Mouse (Mus musculus): ENCODE data around the gene Ache. TPM values are rescaled to one million over a fixed set of nuclear protein-coding genes. Genes with fewer than 3 reads are reported as not detected.

The Ache gene
- polyA plus RNA-seq, 1 experiment from 2014 or later, result 10.8 TPM

DNA sequence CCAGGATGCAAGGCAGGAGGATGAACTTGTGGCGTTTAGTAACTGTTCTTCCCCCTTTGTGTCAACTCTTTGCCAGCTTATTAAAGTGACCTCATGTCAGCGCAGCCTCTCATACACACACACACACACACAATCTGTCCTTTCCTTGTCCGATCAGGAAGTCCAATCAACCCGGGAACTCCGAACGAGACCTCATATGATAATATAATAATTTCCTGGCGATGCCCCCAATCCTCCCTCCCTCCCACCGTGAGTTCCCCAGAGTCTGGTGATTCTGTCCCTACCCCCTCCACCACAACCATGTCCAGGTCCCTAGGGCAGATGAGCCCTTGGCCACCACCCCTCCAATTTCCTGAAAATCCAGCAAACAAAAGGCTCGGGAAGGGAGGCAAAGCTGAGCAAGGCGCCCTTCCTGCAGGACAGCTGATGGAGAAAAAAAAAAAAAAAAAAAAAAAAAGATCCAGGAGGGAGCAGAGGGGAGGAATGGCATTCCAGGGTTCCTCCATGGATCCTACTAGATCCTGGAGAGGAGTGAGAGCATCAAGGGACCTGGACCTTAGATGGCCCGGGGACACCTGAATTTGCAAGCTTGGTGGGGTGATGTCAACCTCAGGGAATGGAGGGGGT is 51.5 kb downstream of the Ache start:
- WGBS, result 2% methylated on average over 11 of the region's 11 CpGs
- H3K27me3 ChIP-seq (ENCODE audit: control insufficient read depth, insufficient read depth, low read length), result no peaks in the 10 kb centered on the region

GRCm38 (mm10) chr5:137339290-137339979 is 52.1 kb downstream of the Ache start:
- peak; percentile 32 for ATAC-seq (ENCODE audit: insufficient read depth, low FRiP score)
- H3K4me2 ChIP-seq (ENCODE audit: low read depth, low read length), result peak overlapping the region; percentile 79
- peaks cover 19% of the 10 kb centered on the region for H3K4me1 ChIP-seq (ENCODE audit: control insufficient read depth, insufficient read depth, low read length)
- H3K9me3 ChIP-seq (replicated peaks; ENCODE audit: control insufficient read depth, low read length), result no peaks in the 10 kb centered on the region
- no peaks in the 10 kb centered on the region for H3K27me3 ChIP-seq (ENCODE audit: control insufficient read depth, insufficient read depth, low read length)
- peak overlapping the region; percentile 51 for H3K4me3 ChIP-seq (replicated peaks; ENCODE audit: low read length)
- no peaks in the 10 kb centered on the region for H3K36me3 ChIP-seq (ENCODE audit: control insufficient read depth, insufficient read depth, low read length)
- peak overlapping the region; percentile 90 for H3K27ac ChIP-seq (ENCODE audit: low read length)
- 12% methylated on average over 22 of the region's 22 CpGs for WGBS
- H3K9ac ChIP-seq (ENCODE audit: low read length), result peak overlapping the region; percentile 77

More for the DNA sequence above, 51.5 kb downstream of the Ache start:
- H3K9ac ChIP-seq (ENCODE audit: low read length), result peak overlapping the region; percentile 77
- peak overlapping the region; percentile 51 for H3K4me3 ChIP-seq (replicated peaks; ENCODE audit: low read length)
- H3K27ac ChIP-seq (ENCODE audit: low read length), result peak overlapping the region; percentile 90
- ATAC-seq (ENCODE audit: insufficient read depth, low FRiP score), result peak; percentile 15; the same call in 1 of the 2 replicates
- H3K9me3 ChIP-seq (replicated peaks; ENCODE audit: control insufficient read depth, low read length), result no peaks in the 10 kb centered on the region
- no peaks in the 10 kb centered on the region for H3K36me3 ChIP-seq (ENCODE audit: control insufficient read depth, insufficient read depth, low read length)
- H3K4me1 ChIP-seq (ENCODE audit: control insufficient read depth, insufficient read depth, low read length), result peaks cover 19% of the 10 kb centered on the region
- peak overlapping the region; percentile 79 for H3K4me2 ChIP-seq (ENCODE audit: low read depth, low read length)

GRCm38 (mm10) chr5:137340222-137340621 is 52.9 kb downstream of the Ache start:
- no peaks in the 10 kb centered on the region for H3K36me3 ChIP-seq (ENCODE audit: control insufficient read depth, insufficient read depth, low read length)
- H3K4me2 ChIP-seq (ENCODE audit: low read depth, low read length), result no peak overlapping the region
- no peak overlapping the region for H3K4me3 ChIP-seq (replicated peaks; ENCODE audit: low read length)
- no peak overlapping the region for H3K9ac ChIP-seq (ENCODE audit: low read length)
- no peaks in the 10 kb centered on the region for H3K9me3 ChIP-seq (replicated peaks; ENCODE audit: control insufficient read depth, low read length)
- H3K4me1 ChIP-seq (ENCODE audit: control insufficient read depth, insufficient read depth, low read length), result peaks cover 19% of the 10 kb centered on the region
- no peaks in the 10 kb centered on the region for H3K27me3 ChIP-seq (ENCODE audit: control insufficient read depth, insufficient read depth, low read length)
- 71% methylated on average over 6 of the region's 6 CpGs for WGBS
- H3K27ac ChIP-seq (ENCODE audit: low read length), result no peak overlapping the region; the same call in 1 of the 2 replicates
- no peak for ATAC-seq (ENCODE audit: insufficient read depth, low FRiP score)

- H3K9me3 ChIP-seq (replicated peaks; ENCODE audit: control insufficient read depth, low read length), result no peaks in the 10 kb centered on the region
- peaks cover 26% of the 10 kb centered on the region for H3K4me1 ChIP-seq (ENCODE audit: control insufficient read depth, insufficient read depth, low read length)
- H3K36me3 ChIP-seq (ENCODE audit: control insufficient read depth, insufficient read depth, low read length), result no peaks in the 10 kb centered on the region
- 34% methylated on average over 7 of the region's 7 CpGs for WGBS
- H3K9ac ChIP-seq (ENCODE audit: low read length), result no peak overlapping the region
- no peaks in the 10 kb centered on the region for H3K27me3 ChIP-seq (ENCODE audit: control insufficient read depth, insufficient read depth, low read length)
- H3K4me3 ChIP-seq (replicated peaks; ENCODE audit: low read length), result no peak overlapping the region
- no peak overlapping the region for H3K27ac ChIP-seq (ENCODE audit: low read length)
- H3K4me2 ChIP-seq (ENCODE audit: low read depth, low read length), result no peak overlapping the region
- no peak for ATAC-seq (ENCODE audit: insufficient read depth, low FRiP score)
These were observed 55.2 kb downstream of the Ache start for GRCm38 (mm10) chr5:137342407-137343012.

DNA sequence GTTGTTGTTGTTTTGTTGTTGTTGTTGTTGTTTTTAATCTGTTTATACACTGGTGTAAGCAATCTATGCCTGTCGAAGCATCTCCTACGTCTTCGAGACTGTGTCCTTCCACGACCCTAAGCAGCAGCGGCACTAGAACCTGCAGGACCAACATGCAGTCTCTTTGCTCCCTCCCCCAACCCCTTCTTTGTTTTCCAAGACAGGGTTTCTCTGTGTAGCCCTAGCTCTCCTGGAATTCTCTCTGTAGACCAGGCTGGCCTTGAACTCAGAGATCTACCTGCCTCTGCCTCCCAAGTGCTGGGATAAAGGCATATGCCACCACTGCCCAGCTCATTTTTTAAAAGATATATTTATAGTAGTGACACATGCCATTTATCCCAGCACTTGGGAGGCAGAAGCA is 56.1 kb downstream of the Ache start:
- Histone ChIP-seq H3K9me3 (replicated peaks; ENCODE audit: control insufficient read depth, low read length) (no peaks in the 10 kb centered on the region), H3K4me1 (ENCODE audit: control insufficient read depth, insufficient read depth, low read length) (peaks cover 28% of the 10 kb centered on the region), H3K36me3 (ENCODE audit: control insufficient read depth, insufficient read depth, low read length) (no peaks in the 10 kb centered on the region), H3K27ac (ENCODE audit: low read length) (no peak overlapping the region), H3K4me3 (replicated peaks; ENCODE audit: low read length) (no peak overlapping the region), H3K27me3 (ENCODE audit: control insufficient read depth, insufficient read depth, low read length) (no peaks in the 10 kb centered on the region), H3K4me2 (ENCODE audit: low read depth, low read length) (no peak overlapping the region), H3K9ac (ENCODE audit: low read length) (no peak overlapping the region)
- ATAC-seq (ENCODE audit: insufficient read depth, low FRiP score), result no peak
- WGBS, result 94% methylated on average over 5 of the region's 5 CpGs

DNA sequence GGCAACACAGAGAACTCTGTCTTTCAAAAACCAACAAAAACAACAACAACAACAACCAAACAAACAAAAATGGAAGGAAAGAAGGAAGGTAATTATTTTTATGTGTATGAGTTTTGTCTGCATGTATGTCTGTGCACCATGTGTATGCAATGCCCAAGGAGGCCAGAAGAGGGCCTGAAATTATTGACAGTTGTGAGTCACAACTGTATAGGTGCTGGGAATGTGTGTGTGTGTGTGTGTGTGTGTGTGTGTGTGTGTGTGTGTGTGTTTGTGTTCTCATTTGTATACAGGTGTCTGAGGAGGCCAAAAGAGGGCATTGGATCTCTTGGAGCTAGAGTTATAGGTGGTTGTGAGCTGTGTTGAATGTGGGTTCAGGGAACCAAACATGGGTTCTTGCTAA is 56.5 kb downstream of the Ache start:
- Histone ChIP-seq H3K36me3 (ENCODE audit: control insufficient read depth, insufficient read depth, low read length) (no peaks in the 10 kb centered on the region), H3K27me3 (ENCODE audit: control insufficient read depth, insufficient read depth, low read length) (no peaks in the 10 kb centered on the region), H3K4me1 (ENCODE audit: control insufficient read depth, insufficient read depth, low read length) (peaks cover 29% of the 10 kb centered on the region), H3K4me3 (replicated peaks; ENCODE audit: low read length) (no peak overlapping the region), H3K4me2 (ENCODE audit: low read depth, low read length) (no peak overlapping the region), H3K27ac (ENCODE audit: low read length) (no peak overlapping the region), H3K9me3 (replicated peaks; ENCODE audit: control insufficient read depth, low read length) (no peaks in the 10 kb centered on the region), H3K9ac (ENCODE audit: low read length) (no peak overlapping the region)
- ATAC-seq (ENCODE audit: insufficient read depth, low FRiP score), result no peak

Small RNA genes within 50 kb of the gene (microRNA-seq; reads per million reads assigned to microRNA genes)
- gene Mir7036 (0.83 reads per million), gene Mir8116 (not detected)

Other genes with a start within 250 kb of the Ache start
- gene Ap1s1, start 241.4 kb upstream of the Ache start, polyA plus RNA-seq (2015; fragmentation: Nextera tagmentation; extraction: Ambion mirVana), result 187 and 192 TPM in 2 replicates
- gene Serpine1, start 215.3 kb upstream of the Ache start, polyA plus RNA-seq (2015; fragmentation: Nextera tagmentation; extraction: Ambion mirVana), result 0.24 and 0.45 TPM in 2 replicates
- 8.1 and 9.3 TPM in 2 replicates for gene Trim56, start 171.3 kb upstream of the Ache start, polyA plus RNA-seq (2015; fragmentation: Nextera tagmentation; extraction: Ambion mirVana)
- gene Muc3, start 138.2 kb upstream of the Ache start, polyA plus RNA-seq (2015; fragmentation: Nextera tagmentation; extraction: Ambion mirVana), result 0.15 TPM in 1 of 2 replicates, not detected in the other
- 1.1 TPM in 2 replicates for gene Muc3a, start 75.1 kb upstream of the Ache start, polyA plus RNA-seq (2015; fragmentation: Nextera tagmentation; extraction: Ambion mirVana)
- gene Ufsp1, start 7.1 kb downstream of the Ache start, polyA plus RNA-seq (2015; fragmentation: Nextera tagmentation; extraction: Ambion mirVana), result 7.3 and 8.6 TPM in 2 replicates
- gene Srrt, start 20.2 kb downstream of the Ache start, polyA plus RNA-seq (2015; fragmentation: Nextera tagmentation; extraction: Ambion mirVana), result 113 and 116 TPM in 2 replicates
- gene Trip6, start 26.9 kb downstream of the Ache start, polyA plus RNA-seq (2015; fragmentation: Nextera tagmentation; extraction: Ambion mirVana), result 77.6 and 77.8 TPM in 2 replicates
- 12.6 and 13.7 TPM in 2 replicates for gene Slc12a9, start 46.1 kb downstream of the Ache start, polyA plus RNA-seq (2015; fragmentation: Nextera tagmentation; extraction: Ambion mirVana)
- gene Ephb4, start 62.6 kb downstream of the Ache start, polyA plus RNA-seq (2015; fragmentation: Nextera tagmentation; extraction: Ambion mirVana), result 31.3 and 31.6 TPM in 2 replicates
- gene Zan, start 189.5 kb downstream of the Ache start, polyA plus RNA-seq (2015; fragmentation: Nextera tagmentation; extraction: Ambion mirVana), result 0.99 TPM in 2 replicates
- 46.4 and 48.1 TPM in 2 replicates for gene Pop7, start 215.0 kb downstream of the Ache start, polyA plus RNA-seq (2015; fragmentation: Nextera tagmentation; extraction: Ambion mirVana)
- gene Gigyf1, start 231.0 kb downstream of the Ache start, polyA plus RNA-seq (2015; fragmentation: Nextera tagmentation; extraction: Ambion mirVana), result 7.7 and 9.0 TPM in 2 replicates
- not detected in 2 replicates for gene Epo, start 245.7 kb downstream of the Ache start, polyA plus RNA-seq (2015; fragmentation: Nextera tagmentation; extraction: Ambion mirVana)
- gene Gnb2, start 246.0 kb downstream of the Ache start, polyA plus RNA-seq (2015; fragmentation: Nextera tagmentation; extraction: Ambion mirVana), result 257 and 284 TPM in 2 replicates